Mouse (Mus musculus): ENCODE measurements at regions not wholly inside any gene's neighbourhood (a gene's known extent, or its start where the extent isn't known, plus 50 kb on each side); places are given as distances from the start of the nearest gene placed in this dataset.

GRCm38 (mm10) chr10:23610485-23610884 lies 176.6 kb downstream of the Rps12 start:
- no peak for DNase-seq (ENCODE audit: low spot score in 2 of 2)

- no peak for DNase-seq (ENCODE audit: low spot score in 2 of 2)
These were observed 177.0 kb downstream of the Rps12 start for GRCm38 (mm10) chr10:23610046-23610445.

- no peak for DNase-seq (ENCODE audit: low spot score in 2 of 2)
These were observed 177.7 kb downstream of the Rps12 start for GRCm38 (mm10) chr10:23609270-23609914.

DNA sequence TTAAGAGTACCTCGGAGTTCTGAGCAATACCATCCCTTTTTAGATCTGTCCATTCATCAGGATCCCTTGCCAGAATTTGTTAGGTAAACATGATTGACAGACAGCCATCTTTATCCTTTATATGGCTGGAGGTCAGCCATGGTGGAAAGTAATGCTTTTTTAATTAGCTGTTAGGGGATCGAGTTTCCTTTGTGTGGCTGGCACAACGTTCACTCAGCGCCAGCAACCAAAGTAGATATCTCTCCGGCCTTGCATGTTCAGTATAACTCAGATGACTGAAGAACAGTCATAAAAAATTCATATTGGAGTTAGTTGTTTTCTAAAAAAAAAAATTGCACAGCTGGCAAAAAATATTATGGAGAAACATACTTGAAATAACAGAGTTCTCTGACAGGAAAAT lies 186.4 kb downstream of the Rps12 start:
- DNase-seq (ENCODE audit: low spot score in 2 of 2), result no peak

- DNase-seq (ENCODE audit: low spot score in 2 of 2), result no peak
These were observed 191.5 kb downstream of the Rps12 start for GRCm38 (mm10) chr10:23595541-23595940.

GRCm38 (mm10) chr10:23580230-23580629 lies 206.8 kb downstream of the Rps12 start:
- no peak for DNase-seq (ENCODE audit: low spot score in 2 of 2)

DNA sequence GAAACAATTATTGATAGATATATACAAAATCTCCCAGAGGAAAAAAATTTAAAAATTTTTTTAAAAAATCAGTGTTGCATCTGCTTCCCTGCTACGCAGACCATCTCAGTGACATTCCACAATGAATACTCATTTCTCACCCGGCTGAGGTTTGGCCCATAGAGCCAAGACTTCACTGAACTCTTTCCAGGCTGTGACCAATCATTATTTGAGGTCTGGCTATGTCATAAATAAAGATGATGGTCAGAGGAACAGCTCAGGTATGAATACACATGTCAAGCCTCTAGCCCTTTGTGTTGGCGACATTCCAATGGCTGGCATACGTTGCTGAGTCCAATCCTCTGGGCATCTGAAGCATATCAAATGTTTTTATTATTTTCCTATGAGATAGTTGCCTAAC lies 216.1 kb downstream of the Rps12 start:
- DNase-seq (ENCODE audit: low spot score in 2 of 2), result no peak

DNA sequence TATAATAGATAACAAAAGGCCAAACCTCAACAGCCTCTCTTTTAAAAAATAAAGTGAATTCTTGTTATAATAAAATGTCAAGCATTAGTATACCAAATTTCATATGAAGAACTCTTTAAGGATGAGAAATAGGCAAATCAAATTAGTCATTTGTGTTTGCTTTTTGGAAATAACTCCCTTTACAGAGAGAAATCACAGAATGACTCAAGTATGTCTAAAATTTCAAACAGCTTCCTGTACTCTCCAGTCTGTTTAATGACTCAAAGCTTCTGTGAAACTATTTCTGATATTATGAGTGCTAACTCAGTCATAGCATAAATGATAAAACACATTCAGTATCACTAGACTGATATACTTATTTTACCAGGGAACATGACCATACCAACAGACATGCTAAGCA lies 217.7 kb downstream of the Rps12 start:
- DNase-seq (ENCODE audit: low spot score in 2 of 2), result no peak

DNA sequence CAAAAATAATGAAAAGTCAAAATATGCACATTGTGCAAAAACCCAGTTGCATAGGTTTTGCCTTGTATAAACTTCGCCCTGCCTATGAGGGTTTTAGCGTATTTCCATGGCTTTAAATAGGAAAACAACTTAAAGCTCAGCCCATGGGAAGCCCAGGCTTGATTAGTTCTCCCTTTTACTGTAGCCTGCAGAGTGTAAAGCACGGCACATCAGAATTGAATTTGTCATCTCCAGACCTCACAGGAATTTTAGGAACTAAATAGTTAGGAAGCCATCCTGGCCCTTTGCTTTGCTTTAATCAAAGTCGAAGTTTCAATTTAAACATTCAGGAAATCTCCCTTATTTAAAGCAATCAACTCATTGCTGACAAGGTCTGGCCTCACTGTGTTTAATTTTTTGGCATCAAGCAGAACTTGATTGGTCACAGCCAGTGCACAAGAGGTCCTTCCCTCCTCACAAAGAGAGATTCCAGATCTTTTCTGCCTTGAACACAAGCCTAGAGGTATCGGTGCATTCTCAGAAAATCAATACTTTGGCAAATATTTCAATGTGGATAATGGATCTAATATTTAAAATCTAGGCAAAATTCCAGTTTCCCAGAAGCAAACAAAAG lies 211.8 kb upstream of the Eya4 start:
- no peak for DNase-seq (ENCODE audit: low spot score in 2 of 2)

DNA sequence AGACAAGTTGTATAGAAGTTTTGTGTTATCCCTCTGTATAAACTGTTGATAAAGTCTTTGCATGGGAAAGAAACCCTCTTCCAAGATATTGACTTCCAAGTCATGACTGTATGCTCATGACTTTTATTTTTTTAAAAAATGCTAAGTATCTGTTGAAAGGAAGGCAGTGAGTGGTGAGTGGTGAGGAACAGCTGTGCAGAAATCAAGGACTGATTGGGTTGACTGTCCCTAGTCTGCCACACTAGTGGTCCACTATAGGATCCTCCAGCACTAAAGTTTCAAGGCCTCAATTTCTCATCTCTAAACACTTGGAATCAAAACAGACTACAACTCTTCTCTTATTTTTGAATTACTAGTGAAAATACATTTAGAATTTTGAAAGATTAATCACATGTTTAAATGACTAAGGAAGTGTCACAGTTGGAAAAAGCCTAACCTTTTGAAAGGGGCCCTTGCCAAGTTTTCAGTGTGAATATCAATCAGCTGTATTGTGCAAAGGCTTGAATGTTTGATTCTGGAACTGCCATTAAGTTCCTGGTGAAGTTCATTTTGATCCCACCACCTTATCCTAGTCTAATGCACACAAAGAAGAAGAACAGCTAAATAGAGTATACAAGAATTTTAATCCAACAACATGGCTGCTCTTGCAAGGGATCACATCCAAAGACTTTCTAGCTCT lies 209.5 kb upstream of the Eya4 start:
- DNase-seq (ENCODE audit: low spot score in 2 of 2), result no peak

DNA sequence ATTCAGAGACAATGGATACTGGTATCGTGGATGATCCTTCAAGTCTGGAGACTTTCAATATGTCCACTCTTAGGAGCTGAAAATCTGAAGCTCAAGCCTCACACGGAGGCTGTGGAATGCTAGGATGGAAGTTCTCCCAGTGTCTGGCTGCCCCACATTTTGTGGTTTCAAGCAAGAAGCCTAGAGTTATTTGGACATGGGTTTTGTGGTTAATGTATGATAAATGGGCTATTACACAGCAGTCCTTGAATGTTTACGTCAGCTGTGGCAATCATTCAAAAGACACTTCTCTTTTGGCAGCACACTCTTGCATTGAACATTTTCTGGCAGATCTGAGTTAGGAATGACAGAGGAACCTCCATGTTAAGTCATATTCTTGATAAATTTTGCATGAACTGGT lies 207.2 kb upstream of the Eya4 start:
- DNase-seq (ENCODE audit: low spot score in 2 of 2), result no peak

GRCm38 (mm10) chr10:23549207-23549606 lies 198.6 kb upstream of the Eya4 start:
- DNase-seq (ENCODE audit: low spot score in 2 of 2), result no peak

- no peak for DNase-seq (ENCODE audit: low spot score in 2 of 2)
These were observed 197.7 kb upstream of the Eya4 start for GRCm38 (mm10) chr10:23548322-23548721.

DNA sequence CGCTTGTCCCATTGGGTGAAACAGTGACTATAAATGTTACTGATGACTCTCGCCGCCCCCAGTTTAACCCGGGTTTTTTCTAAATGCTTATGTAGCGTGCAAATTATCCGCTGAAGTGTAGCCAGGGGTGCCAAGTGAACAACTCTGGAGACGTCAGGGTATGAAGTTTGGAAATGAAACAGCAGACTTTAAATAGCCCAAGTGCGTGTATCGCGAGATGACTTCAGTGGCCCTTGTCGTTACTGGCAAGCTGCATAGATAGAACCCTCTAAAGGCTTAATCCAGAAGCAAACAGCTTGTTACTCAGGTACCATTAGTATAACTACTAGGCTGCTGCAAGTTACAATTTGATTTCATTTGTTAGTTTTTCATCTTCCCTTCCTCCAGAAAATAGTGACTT lies 192.1 kb upstream of the Eya4 start:
- no peak for DNase-seq (ENCODE audit: low spot score in 2 of 2)

GRCm38 (mm10) chr10:23541914-23542313 lies 191.3 kb upstream of the Eya4 start:
- DNase-seq (ENCODE audit: low spot score in 2 of 2), result no peak

DNA sequence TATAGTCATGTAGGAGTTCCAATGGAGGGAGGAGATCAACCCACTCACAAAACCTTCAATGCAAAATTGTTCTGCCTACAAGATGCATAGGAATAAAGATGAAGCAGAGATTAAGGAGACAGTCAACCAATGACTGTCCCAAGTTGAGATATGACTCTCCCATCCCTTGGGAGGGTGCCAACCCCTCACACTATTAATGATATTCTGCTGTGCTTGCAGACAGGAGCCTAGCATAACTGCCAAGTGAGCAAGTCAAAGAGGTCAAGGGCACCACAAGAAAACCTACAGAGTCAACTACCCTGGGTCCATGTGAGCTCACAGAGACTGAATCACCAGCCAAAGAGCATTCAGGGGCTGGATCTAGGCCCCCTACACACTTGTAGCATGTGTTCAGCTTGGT lies 184.1 kb upstream of the Eya4 start:
- no peak for DNase-seq (ENCODE audit: low spot score in 2 of 2)

GRCm38 (mm10) chr10:23531964-23532758 lies 181.6 kb upstream of the Eya4 start:
- DNase-seq (ENCODE audit: low spot score in 2 of 2), result no peak

DNA sequence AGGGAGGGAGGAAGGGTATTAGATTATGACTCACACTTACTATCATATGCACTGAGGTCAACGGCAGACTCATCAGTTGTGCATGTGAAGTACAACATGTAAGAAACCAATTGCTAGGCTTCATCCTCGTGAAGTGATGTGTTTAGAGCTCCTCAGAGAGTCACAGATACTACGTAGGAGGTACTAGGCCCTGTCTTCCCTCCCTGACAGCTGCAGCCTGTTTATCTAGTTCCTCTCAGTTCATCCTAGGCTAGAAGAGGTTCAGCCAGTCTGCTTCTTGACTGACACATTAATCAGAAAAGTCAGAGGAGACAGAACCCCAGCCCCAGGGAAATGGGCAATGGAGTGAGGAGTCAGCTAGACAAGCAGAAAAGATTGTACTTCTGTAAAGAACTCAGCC lies 180.1 kb upstream of the Eya4 start:
- DNase-seq (ENCODE audit: low spot score in 2 of 2), result no peak

DNA sequence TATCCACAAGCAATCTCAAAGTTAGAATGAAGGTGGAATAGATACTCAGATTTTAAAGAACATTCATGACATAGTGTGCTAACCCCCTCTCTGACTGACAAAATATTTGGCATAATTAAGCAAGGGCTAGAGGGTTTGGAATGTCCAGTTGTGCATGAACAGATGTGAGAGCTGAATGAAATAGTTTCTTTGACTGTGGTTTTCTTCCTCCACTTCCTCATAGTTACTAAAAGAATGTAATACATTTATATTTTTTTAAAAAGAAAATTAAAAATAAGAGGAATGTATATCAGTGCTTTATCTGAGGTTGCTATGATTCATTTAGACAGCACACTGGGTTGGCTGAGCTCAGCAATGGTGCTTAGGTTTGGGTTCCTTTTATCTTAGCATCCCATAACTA lies 176.2 kb upstream of the Eya4 start:
- no peak for DNase-seq (ENCODE audit: low spot score in 2 of 2)

- no peak for DNase-seq (ENCODE audit: low spot score in 2 of 2)
These were observed 172.1 kb upstream of the Eya4 start for GRCm38 (mm10) chr10:23522664-23523063.

DNA sequence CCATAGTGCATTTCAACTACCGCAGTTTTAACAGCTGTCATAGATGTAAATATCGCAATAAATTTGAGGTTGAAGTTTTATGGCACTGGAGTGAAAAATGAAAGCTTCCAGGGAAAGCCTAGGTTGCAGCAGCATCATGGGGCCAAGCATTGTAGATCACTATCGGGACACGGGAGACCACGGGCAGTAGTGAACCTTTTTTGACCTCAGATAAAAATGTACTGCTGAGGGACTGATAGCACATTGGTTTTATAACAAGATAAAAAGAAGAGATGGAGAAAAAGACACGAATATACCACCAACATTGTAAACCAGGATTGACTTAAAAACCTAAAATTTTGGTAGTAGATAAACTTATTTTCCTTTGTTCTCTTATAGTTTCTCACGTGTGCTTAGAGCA lies 143.1 kb upstream of the Eya4 start:
- no peak for DNase-seq (ENCODE audit: low spot score in 2 of 2)

- DNase-seq (ENCODE audit: low spot score in 2 of 2), result no peak
These were observed 142.4 kb upstream of the Eya4 start for GRCm38 (mm10) chr10:23492971-23493370.

GRCm38 (mm10) chr10:23488996-23489395 lies 138.4 kb upstream of the Eya4 start:
- no peak for DNase-seq (ENCODE audit: low spot score in 2 of 2)
